Mouse (Mus musculus): Measurements from ENCODE around the gene Igfbp6.
A peak's percentile ranks its signal among the peaks of the same experiment; 100 is the strongest.

The Igfbp6 gene

DNA sequence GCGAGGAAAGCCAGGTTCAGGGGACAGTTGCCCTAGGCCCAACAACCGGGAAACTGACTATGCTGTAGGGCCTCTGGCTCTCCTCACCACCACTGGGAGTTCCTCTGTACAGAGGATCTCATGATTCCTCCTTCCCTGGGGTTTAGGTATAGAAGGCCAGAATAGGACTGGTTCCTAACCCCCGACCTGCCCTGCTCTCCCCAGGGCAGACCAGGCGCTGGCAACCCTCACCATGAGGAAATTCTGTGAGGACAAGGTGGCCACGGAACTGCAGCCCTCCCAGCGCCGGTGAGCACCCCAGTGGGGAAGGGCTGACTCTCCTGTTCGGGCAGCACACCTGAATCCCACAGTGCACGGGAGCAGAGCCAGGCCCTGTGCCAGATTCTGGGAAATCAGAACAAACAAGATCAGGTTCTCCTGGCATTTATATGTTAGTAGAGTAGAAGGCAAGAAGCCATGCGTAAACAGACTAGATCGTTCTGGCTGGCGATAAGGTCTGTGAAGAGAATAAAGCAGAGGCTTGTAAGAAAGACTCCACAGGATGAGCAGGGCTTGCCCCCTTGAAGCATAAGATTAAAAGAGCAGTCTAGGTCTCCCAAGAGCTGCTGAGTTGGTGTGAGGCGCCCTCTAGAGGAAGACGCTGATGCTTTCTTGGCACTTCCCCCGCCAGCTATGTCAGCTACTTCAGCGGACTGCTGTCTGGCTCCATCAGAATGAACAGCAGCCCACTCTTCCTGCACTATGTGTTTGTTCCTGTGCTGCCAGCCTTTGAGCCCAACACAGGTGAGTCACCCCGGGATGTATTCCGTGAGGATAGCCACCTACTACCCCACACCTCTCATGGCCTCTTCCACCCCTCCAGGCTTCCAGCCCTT is 35.3 kb upstream of the Igfbp6 start:
- peak; percentile 87 for DNase-seq (ENCODE audit: low spot score)

DNA sequence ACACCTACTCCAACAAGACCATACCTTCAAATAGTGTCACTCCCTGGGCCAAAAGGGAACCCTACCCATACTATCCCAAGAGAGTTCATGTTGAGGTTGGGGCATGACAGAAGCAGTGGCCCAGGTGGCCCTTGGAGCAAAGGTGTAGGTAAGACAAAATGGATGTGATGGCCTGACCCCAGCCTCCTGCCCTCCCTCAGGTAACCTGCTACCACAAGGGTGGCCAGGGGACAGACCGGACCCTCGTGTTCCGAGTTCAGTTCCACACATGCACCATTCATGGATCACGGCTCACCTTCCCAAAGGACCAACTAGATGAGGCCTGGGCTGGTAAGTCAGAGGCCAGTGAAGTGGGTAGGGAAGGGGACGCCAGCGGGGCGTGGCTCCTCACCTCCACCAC is 33.9 kb upstream of the Igfbp6 start:
- no peak for DNase-seq (ENCODE audit: low spot score)

DNA sequence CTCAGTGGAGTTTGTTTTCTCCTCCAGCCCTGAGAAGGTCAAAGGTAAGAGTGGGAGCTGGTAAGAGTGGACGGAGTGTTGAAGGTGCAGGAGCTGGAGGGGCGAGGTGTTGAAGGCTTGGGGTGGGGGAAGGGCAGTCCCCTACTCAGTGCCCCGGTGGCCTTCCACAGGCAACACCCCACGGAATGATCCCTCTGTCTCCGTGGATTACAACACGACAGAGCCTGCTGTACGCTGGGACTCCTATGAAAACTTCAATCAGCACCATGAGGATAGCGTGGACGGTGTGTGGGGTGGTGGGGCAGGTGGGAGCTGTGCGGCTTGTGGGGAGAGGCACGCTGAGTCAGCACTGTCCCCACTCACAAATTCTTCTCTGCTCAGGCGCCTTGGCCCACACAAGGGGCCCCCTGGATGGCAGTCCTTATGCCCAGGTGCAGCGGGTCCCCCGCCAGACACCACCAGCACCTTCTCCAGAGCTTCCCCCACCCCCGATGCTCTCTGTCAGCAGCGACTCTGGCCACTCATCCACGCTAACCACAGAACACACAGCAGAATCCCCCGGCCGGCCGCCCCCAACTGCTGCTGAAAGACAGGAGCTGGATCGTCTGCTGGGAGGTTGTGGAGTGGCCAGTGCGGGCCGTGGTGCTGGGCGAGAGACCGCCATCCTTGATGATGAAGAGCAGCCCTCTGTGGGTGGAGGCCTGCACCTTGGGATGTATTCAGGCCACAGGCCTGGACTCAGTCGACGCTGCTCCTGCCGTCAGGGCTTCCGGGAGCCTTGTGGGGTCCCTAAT is 33.3 kb upstream of the Igfbp6 start:
- DNase-seq (ENCODE audit: low spot score) = no peak

DNA sequence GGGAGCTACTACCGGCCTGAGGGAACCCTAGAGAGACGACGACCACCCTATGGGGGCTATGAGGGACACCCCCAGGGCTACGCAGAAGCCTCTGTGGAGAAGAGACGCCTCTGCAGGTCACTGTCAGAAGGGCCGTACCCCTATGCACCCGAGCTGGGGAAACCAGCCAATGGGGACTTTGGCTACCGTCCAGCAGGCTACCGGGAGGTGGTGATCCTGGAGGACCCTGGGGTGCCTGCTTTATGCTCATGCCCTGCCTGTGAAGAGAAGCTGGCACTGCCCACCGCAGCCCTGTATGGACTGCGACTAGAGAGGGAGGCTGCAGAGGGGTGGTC is 32.7 kb upstream of the Igfbp6 start:
- DNase-seq (ENCODE audit: low spot score) = no peak

DNA sequence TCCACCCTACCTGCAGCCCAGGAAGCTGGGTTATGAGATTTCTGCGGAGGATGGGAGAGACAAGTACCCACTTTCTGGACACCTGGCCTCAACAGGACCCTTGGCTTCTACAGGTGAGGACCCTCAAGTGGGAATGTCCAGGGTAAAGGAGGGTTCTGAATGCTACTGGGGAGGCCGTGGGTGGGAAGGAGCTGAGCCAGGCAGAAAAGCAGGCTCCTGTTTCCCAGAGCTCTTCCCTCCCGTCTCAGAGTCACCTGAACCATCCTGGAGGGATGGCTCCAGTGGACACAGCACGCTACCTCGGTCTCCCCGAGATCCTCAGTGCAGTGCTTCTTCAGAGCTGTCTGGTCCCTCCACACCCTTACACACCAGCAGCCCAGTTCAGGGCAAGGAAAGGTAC is 32.0 kb upstream of the Igfbp6 start:
- DNase-seq (ENCODE audit: low spot score) = no peak

DNA sequence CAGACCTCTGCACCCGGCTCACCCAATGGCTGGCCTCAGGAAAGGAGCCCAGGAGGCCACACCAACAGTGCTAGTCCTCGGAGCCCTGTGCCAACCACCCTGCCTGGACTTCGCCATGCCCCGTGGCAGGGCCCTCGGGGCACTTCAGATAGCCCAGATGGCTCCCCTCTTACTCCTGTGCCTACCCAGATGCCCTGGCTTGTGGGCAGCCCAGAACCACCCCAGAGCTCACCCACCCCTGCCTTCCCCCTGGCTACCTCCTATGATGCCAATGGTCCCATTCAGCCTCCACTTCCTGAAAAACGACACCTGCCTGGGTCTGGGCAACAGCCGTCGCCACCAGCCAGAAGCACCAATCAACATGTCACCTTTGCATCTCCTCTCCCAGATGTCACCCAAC is 31.3 kb upstream of the Igfbp6 start:
- DNase-seq (ENCODE audit: low spot score) = no peak

DNA sequence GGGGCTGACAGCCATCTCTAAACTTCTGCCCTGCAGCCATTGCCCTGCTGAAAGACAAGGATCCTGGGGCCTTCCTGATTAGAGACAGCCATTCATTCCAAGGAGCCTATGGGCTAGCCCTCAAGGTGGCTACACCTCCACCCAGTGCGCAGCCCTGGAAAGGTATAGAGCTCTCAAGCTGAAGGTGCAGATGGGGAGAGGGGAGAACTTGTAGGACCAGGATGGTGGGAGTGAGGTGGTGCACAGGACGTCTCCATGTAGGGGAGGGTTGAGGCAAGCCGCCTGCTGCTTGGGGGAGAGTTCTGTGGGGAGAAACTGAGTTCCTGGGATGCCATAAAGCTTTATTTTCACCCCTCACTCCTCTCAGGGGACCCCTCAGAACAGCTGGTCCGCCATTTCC is 30.5 kb upstream of the Igfbp6 start:
- DNase-seq (ENCODE audit: low spot score) = no peak

DNA sequence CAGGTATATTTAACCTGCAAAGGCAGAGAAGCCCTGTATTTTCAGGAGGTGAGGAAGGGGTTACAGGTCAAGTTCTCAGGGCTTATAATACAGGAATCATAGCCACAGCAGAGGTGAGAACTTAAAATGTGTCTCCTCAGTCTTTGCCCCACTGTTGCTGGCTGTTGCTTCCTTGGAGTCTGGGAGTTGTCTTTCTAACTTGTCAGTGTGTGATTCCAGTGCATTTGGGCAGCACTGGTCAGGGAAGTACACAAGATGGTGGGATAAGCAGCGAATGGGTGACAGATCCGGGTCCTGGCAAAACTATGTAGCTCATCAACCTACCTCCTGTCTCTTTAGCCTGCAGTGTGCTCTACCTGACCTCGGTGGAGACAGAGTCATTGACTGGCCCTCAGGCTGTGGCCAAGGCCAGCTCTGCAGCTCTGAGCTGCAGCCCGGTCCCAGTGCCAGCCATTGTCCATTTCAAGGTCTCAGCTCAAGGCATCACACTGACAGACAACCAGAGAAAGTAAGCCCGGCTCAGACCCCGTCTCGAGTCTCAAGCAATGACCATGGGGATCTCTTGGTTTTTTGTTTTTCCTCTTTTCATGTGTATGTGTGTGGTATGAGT is 29.4 kb upstream of the Igfbp6 start:
- DNase-seq (ENCODE audit: low spot score) = no peak

DNA sequence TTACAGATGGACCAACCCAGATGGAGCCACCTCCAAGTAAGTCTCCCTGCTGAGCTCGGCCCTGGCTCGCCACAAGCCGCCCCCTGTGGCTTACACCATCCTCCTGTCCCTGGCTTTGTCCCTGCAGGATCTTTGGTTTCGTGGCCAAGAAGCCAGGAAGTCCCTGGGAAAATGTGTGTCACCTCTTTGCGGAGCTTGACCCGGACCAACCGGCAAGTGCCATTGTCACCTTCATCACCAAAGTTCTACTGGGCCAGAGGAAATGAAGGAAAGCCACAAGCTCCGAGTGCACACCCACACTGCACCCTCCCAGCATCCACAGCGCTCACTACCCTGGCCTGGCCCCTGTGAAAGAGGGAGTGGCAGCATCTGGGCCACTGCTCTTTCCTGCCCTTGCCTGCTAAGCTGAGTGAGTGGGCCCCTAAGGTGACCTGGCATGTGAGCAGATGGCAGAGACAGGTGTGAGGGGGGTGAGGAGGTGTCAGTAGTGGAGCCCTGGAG is 28.4 kb upstream of the Igfbp6 start:
- DNase-seq (ENCODE audit: low spot score) = no peak

DNA sequence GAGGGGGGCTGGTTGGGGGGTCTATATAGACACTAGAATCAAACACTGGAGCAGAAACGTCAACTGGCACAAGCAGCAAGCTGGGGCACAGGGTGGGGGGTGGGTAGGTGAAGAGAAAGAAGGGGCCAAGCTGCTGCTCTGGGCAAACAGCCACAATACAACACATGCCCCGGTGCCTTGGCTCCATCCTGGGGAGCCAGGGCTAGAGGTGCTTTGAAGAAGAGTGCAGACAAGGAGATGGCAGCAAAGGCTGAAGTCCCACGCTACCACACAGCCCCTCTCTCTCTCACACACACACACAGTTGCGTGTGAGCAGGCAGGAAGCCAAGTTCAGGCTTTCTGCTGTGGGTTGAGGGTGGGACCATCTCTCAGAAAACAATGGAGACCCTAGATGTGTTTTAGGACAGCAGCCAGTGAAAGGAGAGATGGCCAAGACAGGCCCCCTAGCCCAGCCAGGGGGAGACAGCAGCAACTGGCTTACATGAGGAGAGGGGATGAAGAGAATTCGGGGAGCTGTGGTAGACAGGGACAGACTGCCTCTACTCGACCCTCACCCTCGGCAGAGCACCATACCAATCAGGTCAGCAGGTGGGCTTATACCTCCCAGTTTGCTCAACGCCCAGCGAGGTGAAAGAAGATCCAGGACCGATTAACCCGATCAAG is 27.3 kb upstream of the Igfbp6 start:
- DNase-seq (ENCODE audit: low spot score) = no peak

DNA sequence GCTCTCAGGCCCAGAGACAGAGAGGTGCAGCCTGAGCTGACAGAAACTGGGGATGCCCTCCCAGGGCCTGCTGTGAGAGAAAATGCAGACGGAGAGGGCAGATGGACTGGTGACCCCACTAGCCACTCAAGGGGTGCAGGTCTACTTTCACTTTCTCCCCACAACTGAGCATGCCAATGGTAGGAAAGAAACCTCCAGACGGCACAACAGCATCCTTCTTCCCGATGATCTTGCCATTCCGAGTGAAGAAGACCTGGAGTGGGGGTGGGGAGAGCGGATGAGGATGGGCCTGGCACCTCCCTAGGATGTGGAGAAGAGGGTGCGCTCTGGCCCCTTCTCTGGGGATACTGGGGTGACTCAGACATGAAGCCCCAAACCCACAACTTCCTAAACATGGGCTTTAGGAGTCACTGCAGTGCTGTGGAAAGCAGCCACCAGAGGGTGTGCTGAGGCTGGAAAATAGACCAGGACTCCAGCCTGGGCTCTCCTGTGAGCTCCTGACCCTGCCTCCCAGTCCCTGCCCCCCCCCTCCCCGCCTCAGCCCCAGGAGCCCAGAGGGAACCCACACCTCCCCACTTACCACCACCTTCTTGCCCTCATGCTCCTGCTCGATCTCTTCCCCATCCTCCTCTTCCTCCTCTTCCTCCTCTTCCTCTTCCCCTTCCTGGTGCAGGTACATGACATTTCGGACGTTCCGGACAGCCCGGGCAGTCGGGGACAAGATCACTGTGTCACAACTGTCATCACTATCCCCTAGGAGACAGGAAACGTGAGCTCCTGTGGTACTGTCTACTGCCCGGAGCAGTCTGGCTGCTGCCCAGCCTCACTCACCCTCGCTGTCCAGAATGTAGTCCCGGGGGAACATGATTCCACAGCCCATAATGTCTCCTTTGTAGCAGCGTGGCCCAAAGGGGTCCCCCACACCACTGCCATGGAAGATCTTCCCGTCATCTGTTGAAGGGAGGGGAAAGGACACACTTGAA is 26.4 kb upstream of the Igfbp6 start:
- DNase-seq (ENCODE audit: low spot score) = no peak

DNA sequence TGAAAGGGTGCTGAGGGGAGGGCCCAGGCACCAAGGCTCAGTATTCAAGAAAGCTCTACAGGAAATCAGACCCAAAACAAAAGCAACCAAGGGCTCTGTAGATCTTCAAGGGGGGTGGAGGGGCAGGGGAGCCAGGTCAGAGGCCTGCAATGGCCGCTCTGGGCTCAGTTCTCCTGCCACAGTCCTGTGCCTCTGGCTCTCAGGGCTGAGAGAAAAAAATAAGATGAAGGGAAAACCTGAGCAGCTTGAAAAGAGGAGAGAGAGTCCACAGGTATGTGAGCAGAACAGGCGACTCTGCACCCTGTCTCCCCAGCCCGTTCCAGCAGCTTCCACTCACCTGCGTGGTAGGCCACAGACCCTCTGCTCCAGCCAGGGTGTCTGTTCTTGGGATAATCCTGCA is 25.6 kb upstream of the Igfbp6 start:
- no peak for DNase-seq (ENCODE audit: low spot score)

DNA sequence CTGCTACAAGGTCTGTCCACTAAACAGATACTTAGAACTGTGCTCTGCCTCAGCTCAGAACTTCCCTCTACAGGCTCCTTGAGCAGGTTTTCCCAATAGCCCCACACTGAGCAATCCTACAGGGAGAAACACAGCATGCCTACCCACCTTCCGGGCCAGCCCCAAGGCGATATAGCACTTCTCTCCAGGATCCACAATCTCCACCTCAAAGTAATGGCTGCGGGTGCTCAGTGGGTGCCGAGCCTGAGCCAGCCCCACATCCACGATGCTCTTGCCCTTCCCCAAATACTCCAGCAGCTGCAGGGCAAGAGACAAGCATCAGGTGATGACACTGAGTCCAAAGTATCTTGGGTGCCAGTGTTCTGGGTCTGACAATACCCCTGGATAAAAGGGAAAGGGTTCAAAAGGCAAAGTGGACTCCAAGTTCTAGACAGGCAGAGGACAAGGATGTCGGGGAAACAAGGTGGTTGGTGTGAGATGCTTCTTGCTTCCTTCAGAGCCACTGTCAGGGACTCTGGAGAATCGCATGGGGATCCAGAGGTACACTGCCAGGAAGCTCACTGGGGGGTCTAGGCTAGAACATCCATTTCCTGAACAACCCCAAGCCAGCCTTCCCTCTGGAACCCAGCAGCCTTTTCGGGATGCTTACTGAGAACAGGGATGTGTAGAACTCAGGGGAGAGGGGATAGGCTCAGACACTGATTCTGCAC is 24.9 kb upstream of the Igfbp6 start:
- DNase-seq (ENCODE audit: low spot score) = no peak

DNA sequence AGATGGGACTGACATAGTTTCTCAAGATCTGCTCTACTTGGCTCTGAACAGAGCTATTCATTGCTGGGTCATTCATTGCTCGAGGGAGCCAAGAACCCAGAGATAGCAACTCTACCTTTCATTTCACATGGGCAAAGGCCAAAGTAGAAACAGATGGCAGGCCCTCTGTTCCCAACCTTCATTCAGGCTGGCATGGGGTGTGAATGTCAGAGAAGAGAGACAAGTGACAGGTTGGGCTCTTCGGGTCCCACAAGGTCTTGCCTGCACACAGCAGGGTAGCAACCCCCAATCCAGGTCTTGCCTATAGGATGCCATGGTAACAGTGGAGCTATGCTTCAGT is 24.4 kb upstream of the Igfbp6 start:
- DNase-seq (ENCODE audit: low spot score) = no peak

DNA sequence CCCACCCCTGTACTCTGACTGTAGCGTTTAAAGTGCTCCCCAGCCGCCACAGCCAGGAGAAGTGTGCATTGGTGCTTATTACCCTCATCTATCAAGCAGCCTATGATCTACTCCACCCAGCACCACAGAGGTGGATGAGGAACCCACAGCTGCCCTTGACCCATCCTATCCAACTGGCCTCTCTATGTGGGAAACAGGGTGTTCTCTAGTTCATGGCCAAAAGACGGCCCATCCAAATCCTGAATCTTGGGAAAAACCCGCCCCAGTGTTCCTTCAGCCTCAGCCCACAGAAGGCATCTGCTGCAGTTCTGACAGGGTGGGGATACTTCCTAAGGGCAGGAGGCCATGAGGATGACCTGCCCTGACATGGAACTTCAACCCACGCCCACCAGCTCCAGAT is 23.6 kb upstream of the Igfbp6 start:
- DNase-seq (ENCODE audit: low spot score) = no peak

DNA sequence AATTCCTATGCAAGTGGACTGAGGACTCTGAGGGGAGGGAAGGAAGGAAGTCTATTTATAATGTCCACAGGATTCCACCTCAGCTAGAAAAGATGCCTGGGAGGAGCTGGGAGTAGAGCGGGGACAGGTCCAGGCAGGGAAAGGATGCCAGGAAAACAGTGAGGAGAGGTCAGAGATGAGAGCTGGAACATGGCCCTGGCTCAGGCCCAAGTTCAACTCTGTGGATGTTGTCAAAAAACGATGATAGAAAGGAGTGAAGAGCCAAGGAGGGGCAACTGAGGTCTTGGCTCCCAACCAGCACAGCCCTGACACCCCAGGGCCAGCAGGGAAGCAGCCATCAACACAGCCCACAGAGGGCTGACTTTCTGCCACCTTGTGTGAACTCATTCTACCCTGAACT is 17.9 kb upstream of the Igfbp6 start:
- DNase-seq (ENCODE audit: low spot score) = no peak

DNA sequence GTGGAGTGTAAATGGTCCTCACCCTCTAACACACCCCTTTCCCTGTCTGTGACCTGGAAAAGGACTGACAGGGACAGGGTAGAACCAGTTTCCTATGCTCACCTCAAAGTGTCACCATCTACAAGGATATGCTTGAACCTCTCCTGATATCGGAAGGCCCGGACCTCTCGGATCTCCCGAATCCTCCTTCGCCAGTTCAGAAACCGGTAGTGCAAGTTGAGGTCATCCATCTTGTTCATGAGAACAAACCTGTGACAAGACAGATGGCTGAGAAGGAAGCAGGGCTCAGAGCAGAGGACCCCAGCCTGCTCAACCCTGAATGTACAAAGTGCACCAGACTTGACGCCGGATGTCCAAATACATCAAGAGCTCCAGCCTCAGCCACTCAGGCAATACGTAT is 10.8 kb upstream of the Igfbp6 start:
- no peak for DNase-seq (ENCODE audit: low spot score)

DNA sequence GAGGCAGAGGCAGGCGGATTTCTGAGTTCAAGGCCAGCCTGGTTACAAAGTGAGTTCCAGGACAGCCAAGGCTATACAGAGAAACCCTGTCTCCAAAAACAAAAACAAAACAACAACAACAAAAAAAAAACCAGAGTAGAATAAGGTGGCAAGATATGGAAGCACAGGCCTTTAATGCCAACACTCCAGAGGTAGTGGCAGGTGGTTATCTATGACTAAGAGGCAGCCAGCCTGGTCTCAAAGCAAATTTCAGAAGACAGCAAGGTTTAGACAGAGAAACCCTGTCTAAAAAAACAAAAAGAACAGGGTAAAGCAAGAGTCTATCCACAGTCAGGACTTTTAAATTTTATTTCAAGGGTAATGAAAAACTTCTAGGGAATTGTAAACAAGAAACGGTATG is 9.5 kb upstream of the Igfbp6 start:
- no peak for DNase-seq (ENCODE audit: low spot score)

DNA sequence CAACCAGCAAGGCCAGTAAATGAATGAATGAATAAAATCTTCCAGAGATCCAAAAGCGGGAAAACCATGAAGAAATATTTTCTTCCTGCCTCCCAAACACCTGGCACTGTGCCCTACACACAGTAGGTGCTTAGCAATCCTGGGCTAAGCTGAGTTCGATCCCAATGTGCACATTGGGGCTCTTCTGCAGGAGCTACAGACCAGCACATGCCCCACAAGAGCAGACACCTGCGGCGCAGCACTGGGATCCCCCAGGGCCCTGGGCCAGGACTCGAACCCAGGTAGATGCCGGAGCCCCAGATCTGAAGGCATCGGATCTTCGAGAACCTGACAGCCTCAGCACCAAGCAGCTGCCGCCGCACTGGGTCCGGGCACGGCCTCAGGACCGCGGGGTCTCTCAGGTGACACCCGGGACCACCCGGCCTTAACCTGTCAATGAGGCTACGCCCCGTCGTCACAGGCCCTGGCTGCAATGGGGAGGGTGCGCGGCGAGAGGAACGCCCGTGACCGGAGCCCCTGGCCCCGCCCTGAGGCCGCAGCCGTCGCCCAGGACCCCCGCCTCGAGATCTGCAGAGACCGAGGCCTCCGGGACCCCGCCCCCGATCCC is 8.5 kb upstream of the Igfbp6 start:
- no peak for DNase-seq (ENCODE audit: low spot score)

DNA sequence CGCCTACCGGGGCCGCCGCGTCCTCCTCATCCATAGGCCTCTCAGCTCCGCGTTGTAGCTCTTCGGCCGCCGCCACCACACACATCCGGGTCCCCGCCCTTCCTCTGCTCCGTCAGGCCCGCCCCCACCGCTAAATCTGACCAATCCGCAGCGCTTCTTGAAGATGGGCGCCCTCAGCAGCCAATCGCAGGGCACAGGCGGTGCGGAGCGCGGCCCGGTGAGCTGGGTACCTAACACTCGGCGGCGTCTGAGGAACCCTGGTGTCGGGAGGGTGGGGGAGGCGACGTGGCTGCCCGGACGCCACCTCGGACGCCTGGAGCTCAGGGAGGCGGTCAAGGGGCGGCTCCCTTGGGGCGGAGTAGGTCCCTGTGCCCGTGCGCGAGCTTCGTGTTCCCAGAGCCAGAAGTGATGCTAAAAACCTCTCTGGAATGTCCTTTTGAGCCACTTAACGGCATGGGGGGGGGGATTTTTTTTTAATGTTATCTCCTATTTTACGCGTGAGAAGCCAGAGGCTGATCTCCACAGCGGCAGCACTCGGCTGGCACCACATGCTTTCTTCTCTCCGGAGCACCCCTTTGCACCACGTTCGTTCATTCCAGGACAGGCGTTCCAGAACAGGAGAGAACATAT is 7.9 kb upstream of the Igfbp6 start, which contains the start of gene Spryd3:
TSS of gene Spryd3 (minus strand) at position 106 of the 630 bp plus-strand sequence.
- peak; percentile 98 for DNase-seq (ENCODE audit: low spot score)

All from embryo, embryonic 10.5 days (tissue).